ENCODE assay signal across 10 mouse cellular contexts in the genomic region with DNA sequence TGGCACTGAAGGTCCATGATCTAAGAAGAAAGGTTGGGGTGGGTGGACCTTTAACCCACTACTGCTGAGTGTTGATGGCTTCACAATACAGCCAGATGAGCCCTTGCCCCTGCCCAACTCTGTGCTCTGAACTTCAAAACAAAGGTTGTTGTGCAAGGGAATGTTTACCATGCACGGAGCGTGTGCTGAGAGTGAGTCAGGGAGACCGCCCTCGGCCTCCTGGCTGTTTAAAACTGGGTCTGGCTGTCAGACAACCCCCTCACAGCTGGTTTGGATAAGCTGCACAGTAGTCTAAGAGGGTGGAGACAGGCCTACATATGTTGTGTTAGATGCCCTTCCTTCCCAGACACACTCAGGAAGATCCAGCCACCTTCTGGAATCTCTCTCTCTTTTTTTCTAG. TPM values are rescaled to one million over a fixed set of nuclear protein-coding genes. Genes with fewer than 3 reads are reported as not detected.
DNase-seq lines count a peak whose midpoint lies in the region; ATAC-seq and TF ChIP-seq lines count a peak whose summit lies in the region.
"Had no signal": no experiment of that assay in that cellular context is flagged by ENCODE, and none has a peak within 500 bp of the region (broad histone marks: within the 10 kb centered on the region; RNA-seq: fewer than 3 reads in every experiment).

No protein-coding gene starts in this region.

- peaks cover 27% of the 10 kb centered on the region for H3K4me1 ChIP-seq in embryonic facial prominence, embryonic 15.5 days
- H3K4me1 ChIP-seq in liver, embryonic 11.5 days (replicated peaks; ENCODE audit: control insufficient read depth, insufficient read depth, low read length) = peaks cover 4% of the 10 kb centered on the region; the same call in 1 of the 2 replicates
- H3K4me1 ChIP-seq: hindbrain, embryonic 15.5 days had no signal

- H3K9ac ChIP-seq in embryonic facial prominence, embryonic 15.5 days = no peak overlapping the region
- no peak overlapping the region for H3K9ac ChIP-seq in liver, embryonic 11.5 days (ENCODE audit: low read depth, low read length)
- H3K9ac ChIP-seq: hindbrain, embryonic 15.5 days had no signal

- 22% methylated on average over 4 of the region's 4 CpGs for WGBS in embryonic facial prominence, embryonic 15.5 days
- WGBS in liver, embryonic 11.5 days = 54% methylated on average over 4 of the region's 4 CpGs

- no peaks in the 10 kb centered on the region for H3K36me3 ChIP-seq in embryonic facial prominence, embryonic 15.5 days
- no peaks in the 10 kb centered on the region for H3K36me3 ChIP-seq in liver, embryonic 11.5 days (ENCODE audit: control insufficient read depth, insufficient read depth, low read length)

- no peaks in the 10 kb centered on the region for H3K9me3 ChIP-seq in embryonic facial prominence, embryonic 15.5 days (replicated peaks)
- no peaks in the 10 kb centered on the region for H3K9me3 ChIP-seq in liver, embryonic 11.5 days (ENCODE audit: control insufficient read depth, low read length)
- H3K9me3 ChIP-seq: hindbrain, embryonic 15.5 days had no signal

- DNase-seq in layer of hippocampus, adult 2 months (ENCODE audit: low spot score in 2 of 2) = peak; percentile 37 to 64
- DNase-seq in layer of hippocampus, adult 8-10 months (ENCODE audit: low spot score in 2 of 2) = no peak
- DNase-seq in embryo, embryonic 10 days (ENCODE audit: low spot score) = peak; percentile 35
- no peak for DNase-seq in liver, embryonic 11.5 days (ENCODE audit: low spot score)
- DNase-seq in cerebellum, postnatal 10 days = no peak
- DNase-seq in urinary bladder, postnatal 10 days (ENCODE audit: low spot score) = no peak
- DNase-seq: thymus, postnatal 25 days had no signal

- no peak overlapping the region for H3K4me3 ChIP-seq in layer of hippocampus, adult 2 months
- no peak overlapping the region for H3K4me3 ChIP-seq in embryonic facial prominence, embryonic 15.5 days (replicated peaks)
- H3K4me3 ChIP-seq in liver, embryonic 11.5 days (ENCODE audit: low read depth, low read length) = no peak overlapping the region
- H3K4me3 ChIP-seq: hindbrain, embryonic 15.5 days had no signal

- peak overlapping the region; percentile 78 for H3K27ac ChIP-seq in layer of hippocampus, adult 2 months
- peak overlapping the region; percentile 80 for H3K27ac ChIP-seq in embryonic facial prominence, embryonic 15.5 days (replicated peaks)
- H3K27ac ChIP-seq in liver, embryonic 11.5 days (ENCODE audit: low read depth, low read length) = no peak overlapping the region
- H3K27ac ChIP-seq: hindbrain, embryonic 15.5 days had no signal

- no peak overlapping the region for H3K4me2 ChIP-seq in embryonic facial prominence, embryonic 15.5 days (replicated peaks)
- no peak overlapping the region for H3K4me2 ChIP-seq in liver, embryonic 11.5 days
- H3K4me2 ChIP-seq: hindbrain, embryonic 15.5 days had no signal

- ATAC-seq in embryonic facial prominence, embryonic 15.5 days (ENCODE audit: insufficient number of reproducible peaks, low FRiP score, low TSS enrichment, low read depth) = peak; percentile 64; the same call in 1 of the 2 replicates
- ATAC-seq in liver, embryonic 11.5 days (replicated peaks; ENCODE audit: low FRiP score) = 0 out of 2 replicates have a peak, but pooled peaks have one; percentile 34
- ATAC-seq in megakaryocyte progenitor cell, adult 5-6 weeks (replicated peaks; ENCODE audit: poor library complexity) = no peak

- TF ChIP-seq CTCF in layer of hippocampus, adult 2 months (conservative IDR thresholded peaks at IDR 0.05) = no peak

- no peaks in the 10 kb centered on the region for H3K27me3 ChIP-seq in embryonic facial prominence, embryonic 15.5 days
- no peaks in the 10 kb centered on the region for H3K27me3 ChIP-seq in liver, embryonic 11.5 days (replicated peaks; ENCODE audit: control insufficient read depth, insufficient read depth, low read length)
- H3K27me3 ChIP-seq: hindbrain, embryonic 15.5 days had no signal

RNA-seq across cellular contexts. Expression of gene Naa20, which starts 51.1 kb away (rescaled TPM):
- 10 to 100 TPM; 64.5 to 66.8 TPM for total RNA-seq in layer of hippocampus, adult 2 months (2021)
- total RNA-seq in layer of hippocampus, adult 8-10 months (2022) = 10 to 100 TPM; 67.6 to 70.7 (median 69.0) TPM
- 151 and 160 TPM in 2 replicates for polyA plus RNA-seq in embryonic facial prominence, embryonic 15.5 days (2015; fragmentation: Nextera tagmentation; extraction: Ambion mirVana)
- 147 and 156 TPM in 2 replicates for polyA plus RNA-seq in liver, embryonic 11.5 days (2014; fragmentation: Nextera tagmentation; extraction: Ambion mirVana)
- total RNA-seq in megakaryocyte progenitor cell, adult 5-6 weeks (2015) = 88.0 and 96.1 TPM in 2 replicates
- 65.8 and 67.3 TPM in 2 replicates for total RNA-seq in megakaryocyte progenitor cell, adult 5-6 weeks (2017)

Comparison
In these comparisons a context has a peak if more than half of its experiments do, and no peak if none do; other contexts are left out.
1. DNase-seq: peak in layer of hippocampus, adult 2 months (2 of 2) and embryo, embryonic 10 days (single experiment); none in layer of hippocampus, adult 8-10 months (0 of 2), liver, embryonic 11.5 days (single experiment), cerebellum, postnatal 10 days (0 of 2) and urinary bladder, postnatal 10 days (single experiment).